Mouse (Mus musculus) heart, adult 2 months (tissue): ENCODE results near the gene Stat1. TPM values are rescaled to one million over a fixed set of nuclear protein-coding genes. Genes with fewer than 3 reads are reported as not detected.

Experiments
- DNase-seq, 2 experiments: peaks; one replicate each; pipeline ENCODE4 v3.0.0; 2021
- H3K27ac ChIP-seq: fragments of 200-600 bp; 2 replicates; pipeline ENCODE4 v1.8.1; 2022
- H3K27me3 ChIP-seq: fragments of 200-500 bp; 2 replicates; pipeline ENCODE4 v1.6.1; 2012; ENCODE audit warnings: mild to moderate bottlenecking, low read length, inconsistent platforms, mixed read lengths; ENCODE audit not compliant: control insufficient read depth, insufficient read depth
- H3K36me3 ChIP-seq: fragments of 200-500 bp; 2 replicates; pipeline ENCODE4 v1.6.1; 2012; ENCODE audit warnings: low read length, inconsistent platforms; ENCODE audit not compliant: control insufficient read depth, insufficient read depth
- H3K4me1 ChIP-seq: fragments of 200-500 bp; 2 replicates; pipeline ENCODE4 v1.6.1; 2011; ENCODE audit warnings: low read length; ENCODE audit not compliant: control insufficient read depth, insufficient read depth
- H3K4me3 ChIP-seq: fragments of 200-600 bp; 2 replicates; pipeline ENCODE4 v1.8.1; 2022
- H3K79me2 ChIP-seq: fragments of 200-500 bp; replicated peaks from 2 replicates; pipeline ENCODE4 v1.6.1; 2012; ENCODE audit warnings: mild to moderate bottlenecking, inconsistent platforms, low read length, moderate library complexity, mixed read lengths; ENCODE audit not compliant: control insufficient read depth, insufficient read depth
- H3K9ac ChIP-seq: fragments of 200-500 bp; 2 replicates; pipeline ENCODE4 v1.6.1; 2012; ENCODE audit warnings: low read depth, mild to moderate bottlenecking, control low read depth, inconsistent platforms, low read length, mixed read lengths
- CTCF ChIP-seq: fragments of 200-600 bp; IDR thresholded peaks from 2 replicates; pipeline ENCODE4 v1.8.1; 2022; ENCODE audit warnings: antibody characterized with exemption, mild to moderate bottlenecking, moderate library complexity
- EP300 ChIP-seq: fragments of 200-500 bp; IDR thresholded peaks from 2 replicates; pipeline ENCODE4 v1.6.1; 2011; ENCODE audit warnings: low read depth, low read length, control low read depth; ENCODE audit not compliant: insufficient read depth
- POLR2A ChIP-seq: fragments of 200-500 bp; IDR thresholded peaks from 2 replicates; pipeline ENCODE4 v1.6.1; 2011; ENCODE audit warnings: mild to moderate bottlenecking, low read depth, low read length, control low read depth; ENCODE audit not compliant: insufficient read depth
- WGBS: fragments of 180-500 bp; shearing (Covaris S2); methylation state at CpG from one replicate; pipeline ENCODE4 v1.1.7; 2018; 5-methylcytosine and 5-hydroxymethylcytosine counted together
- intact Hi-C: fragments of 180-260 bp; cut with DNase I; formaldehyde crosslinking; loops from one replicate; pipeline ENCODE4 v1.15.1; 2025
- polyA plus RNA-seq: library from polyadenylated mRNA; depleted of rRNA; stranded (reverse); fragments of >200 nt; gene quantifications from 2 replicates; pipeline ENCODE4 v1.2.3, GENCODE M21; 2012
- total RNA-seq, 2 experiments: library from RNA; stranded (reverse); gene quantifications; 2 replicates each; pipeline ENCODE4 v1.2.3; 2021

Stat1 gene
- total and polyA plus RNA-seq, 3 experiments = 24.1 to 30.6 (median 27.7) TPM

- Histone ChIP-seq H3K27me3 (no peaks in the 10 kb centered on the region), H3K9ac (no peak overlapping the region), H3K4me1 (peaks cover 15% of the 10 kb centered on the region), H3K27ac (peak overlapping the region; percentile 56), H3K4me3 (no peak overlapping the region), H3K79me2 (no peaks in the 10 kb centered on the region), H3K36me3 (peaks cover 8% of the 10 kb centered on the region)
- intact Hi-C loops = no loop called here
- no peak for TF ChIP-seq CTCF
- peak; percentile 90; the same call in 1 of the 2 replicates for TF ChIP-seq EP300
- TF ChIP-seq POLR2A = 0 out of 2 replicates have a peak, but pooled peaks have one; percentile 28
- DNase-seq = peak; percentile 40 to 44
- 52% methylated on average over 11 of the region's 11 CpGs for whole genome bisulfite sequencing
Observed at GRCm38 (mm10) chr1:52150676-52151075, 31.4 kb downstream of the Stat1 start.

GRCm38 (mm10) chr1:52151166-52151565 is 31.9 kb downstream of the Stat1 start:
- Histone ChIP-seq H3K4me3 (no peak overlapping the region), H3K27me3 (no peaks in the 10 kb centered on the region), H3K36me3 (peaks cover 8% of the 10 kb centered on the region), H3K27ac (peak overlapping the region; percentile 56), H3K4me1 (peaks cover 15% of the 10 kb centered on the region), H3K9ac (no peak overlapping the region), H3K79me2 (no peaks in the 10 kb centered on the region)
- DNase-seq = no peak
- TF ChIP-seq EP300 (no peak), CTCF (no peak), POLR2A (no peak)
- intact Hi-C loops = no loop called here
- WGBS = 95% methylated on average over 5 of the region's 5 CpGs

- peak in 1 of 2 experiments; percentile 26 for DNase-seq
- Histone ChIP-seq H3K79me2 (no peaks in the 10 kb centered on the region), H3K36me3 (peaks cover 8% of the 10 kb centered on the region), H3K27ac (peak overlapping the region; percentile 41), H3K4me1 (peaks cover 15% of the 10 kb centered on the region), H3K27me3 (no peaks in the 10 kb centered on the region), H3K4me3 (no peak overlapping the region), H3K9ac (no peak overlapping the region)
- WGBS = 38% methylated on average over 13 of the region's 13 CpGs
- intact Hi-C loops = no loop called here
- TF ChIP-seq CTCF (no peak), EP300 (0 out of 2 replicates have a peak, but pooled peaks have one; percentile 33), POLR2A (no peak)
Observed at GRCm38 (mm10) chr1:52152369-52152768, 33.1 kb downstream of the Stat1 start.

GRCm38 (mm10) chr1:52152936-52153335 is 33.7 kb downstream of the Stat1 start:
- H3K27ac ChIP-seq = peak overlapping the region; percentile 41; the same call in 1 of the 2 replicates
- peaks cover 13% of the 10 kb centered on the region for H3K4me1 ChIP-seq
- WGBS = 58% methylated on average over 3 of the region's 3 CpGs
- TF ChIP-seq EP300 = no peak
- TF ChIP-seq POLR2A = no peak
- no peak for TF ChIP-seq CTCF
- no peak overlapping the region for H3K9ac ChIP-seq
- no peak for DNase-seq
- no peaks in the 10 kb centered on the region for H3K27me3 ChIP-seq
- intact Hi-C loops = no loop called here
- H3K79me2 ChIP-seq = no peaks in the 10 kb centered on the region
- no peak overlapping the region for H3K4me3 ChIP-seq
- peaks cover 6% of the 10 kb centered on the region for H3K36me3 ChIP-seq

- H3K27ac ChIP-seq = no peak overlapping the region
- WGBS = 92% methylated on average over 8 of the region's 8 CpGs
- H3K9ac ChIP-seq = no peak overlapping the region
- no peaks in the 10 kb centered on the region for H3K79me2 ChIP-seq
- H3K4me1 ChIP-seq = peaks cover 13% of the 10 kb centered on the region
- no peak overlapping the region for H3K4me3 ChIP-seq
- no peak for DNase-seq
- TF ChIP-seq CTCF (no peak), EP300 (no peak), POLR2A (no peak)
- peaks cover 4% of the 10 kb centered on the region; the same call in 1 of the 2 replicates for H3K36me3 ChIP-seq
- H3K27me3 ChIP-seq = no peaks in the 10 kb centered on the region
- intact Hi-C loops = no loop called here
Observed at GRCm38 (mm10) chr1:52154890-52155289, 35.6 kb downstream of the Stat1 start.

- no peak for TF ChIP-seq CTCF
- TF ChIP-seq EP300 = no peak
- TF ChIP-seq POLR2A = no peak
- H3K36me3 ChIP-seq = no peaks in the 10 kb centered on the region
- H3K4me3 ChIP-seq = no peak overlapping the region
- intact Hi-C loops = no loop called here
- no peak for DNase-seq
- H3K79me2 ChIP-seq = no peaks in the 10 kb centered on the region
- no peak overlapping the region for H3K27ac ChIP-seq
- WGBS = 91% methylated on average over 10 of the region's 10 CpGs
- no peaks in the 10 kb centered on the region for H3K27me3 ChIP-seq
- H3K4me1 ChIP-seq = peaks cover 7% of the 10 kb centered on the region
- no peak overlapping the region for H3K9ac ChIP-seq
Observed at GRCm38 (mm10) chr1:52156351-52156750, 37.1 kb downstream of the Stat1 start.
